Mouse (Mus musculus) limb, embryonic 14.5 days (tissue): Measurements from ENCODE around the gene Gm20441. TPM values are rescaled to one million over a fixed set of nuclear protein-coding genes. Genes with fewer than 3 reads are reported as not detected.

Experiments
- ATAC-seq: fragments of 200-750 bp; cut with Nextera tagmentation; 2 replicates; pipeline ENCODE4 v1.8.0; 2017; ENCODE audit warnings: low read depth, moderate number of reproducible peaks, moderate TSS enrichment; ENCODE audit not compliant: low FRiP score
- DNase-seq: peaks from one replicate; pipeline ENCODE4 v3.0.0-alpha.2; 2015; ENCODE audit warnings: low spot score
- H3K27ac ChIP-seq: fragments of 300-500 bp; sonication (generic); replicated peaks from 2 replicates; pipeline ENCODE4 v1.5.1; 2014; ENCODE audit warnings: low read depth, mild to moderate bottlenecking, low read length, moderate library complexity, mixed read lengths
- H3K27me3 ChIP-seq: fragments of 300-500 bp; sonication (generic); 2 replicates; pipeline ENCODE4 v1.6.1; 2014; ENCODE audit warnings: low read length, mixed read lengths; ENCODE audit not compliant: control insufficient read depth, insufficient read depth
- H3K36me3 ChIP-seq: fragments of 300-500 bp; sonication (generic); 2 replicates; pipeline ENCODE4 v1.6.1; 2014; ENCODE audit warnings: mild to moderate bottlenecking, low read length, moderate library complexity, mixed read lengths; ENCODE audit not compliant: control insufficient read depth, insufficient read depth
- H3K4me1 ChIP-seq: fragments of 300-500 bp; sonication (generic); 2 replicates; pipeline ENCODE4 v1.6.1; 2014; ENCODE audit warnings: antibody characterized with exemption, low read length, mixed read lengths; ENCODE audit not compliant: control insufficient read depth, insufficient read depth
- H3K4me2 ChIP-seq: fragments of 300-500 bp; sonication (generic); replicated peaks from 2 replicates; pipeline ENCODE4 v1.6.1; 2014; ENCODE audit warnings: low read depth, mild to moderate bottlenecking, low read length, moderate library complexity; ENCODE audit not compliant: severe bottlenecking
- H3K4me3 ChIP-seq: fragments of 300-500 bp; sonication (generic); replicated peaks from 2 replicates; pipeline ENCODE4 v1.5.1; 2014; ENCODE audit warnings: low read length
- H3K9ac ChIP-seq: fragments of 300-500 bp; sonication (generic); 2 replicates; pipeline ENCODE4 v1.6.1; 2014; ENCODE audit warnings: mild to moderate bottlenecking, low read depth, low read length, moderate library complexity; ENCODE audit not compliant: severe bottlenecking
- H3K9me3 ChIP-seq: fragments of 300-500 bp; sonication (generic); 2 replicates; pipeline ENCODE4 v1.6.1; 2016; ENCODE audit warnings: low read length; ENCODE audit not compliant: control insufficient read depth
- POLR2A ChIP-seq: fragments of 200-500 bp; IDR thresholded peaks from 2 replicates; pipeline ENCODE4 v1.8.0; 2012; ENCODE audit warnings: inconsistent platforms, mild to moderate bottlenecking, moderate library complexity, borderline replicate concordance; ENCODE audit not compliant: insufficient read depth, insufficient read length; ENCODE audit errors: extremely low read depth
- WGBS: fragments of 180-500 bp; shearing (Covaris S2); extraction: QIAGEN DNeasy Blood & Tissue Kit; methylation state at CpG from one replicate; pipeline ENCODE4 v1.1.7; 2014; 5-methylcytosine and 5-hydroxymethylcytosine counted together
- polyA plus RNA-seq, 2 experiments: library from polyadenylated mRNA; depleted of rRNA in 1 of 2; stranded (reverse) in 1 of 2; unstranded in 1 of 2; fragments of >200 nt; fragmentation: Nextera tagmentation in 1 of 2; extraction: Ambion mirVana in 1 of 2; gene quantifications; 2 replicates each; pipeline versions ENCODE4 v1.2.1 to v1.2.3; 2012 to 2014

The Gm20441 gene
- polyA plus RNA-seq (2012; rRNA removed) (0.38 and 0.49 TPM in 2 replicates), polyA plus RNA-seq (2014; fragmentation: Nextera tagmentation; extraction: Ambion mirVana) (1.0 TPM in 1 of 2 replicates, not detected in the other)

- no peaks in the 10 kb centered on the region for H3K9me3 ChIP-seq
- WGBS, result 1% methylated on average over 27 of the region's 28 CpGs
- H3K4me2 ChIP-seq, result peak within 1 kb of the TSS; percentile 95
- peak within 1 kb of the TSS; percentile 56 for H3K4me3 ChIP-seq
- ATAC-seq (peak; percentile 92), DNase-seq (peak; percentile 75)
- no peak for TF ChIP-seq POLR2A
- H3K4me1 ChIP-seq, result peaks cover 9% of the 10 kb centered on the region; the same call in 1 of the 2 replicates
- peak within 1 kb of the TSS; percentile 59 for H3K27ac ChIP-seq
- H3K9ac ChIP-seq, result peak within 1 kb of the TSS; percentile 54
- H3K27me3 ChIP-seq, result no peaks in the 10 kb centered on the region
- no peaks in the 10 kb centered on the region for H3K36me3 ChIP-seq
Observed at GRCm38 (mm10) chr10:75780769-75781578, at the start of gene Gm20441, which contains the start of gene Gstt3. Gm20441 (minus strand) TSS chr10:75780954. Gstt3 (minus strand) TSS chr10:75781414.

GRCm38 (mm10) chr10:75830275-75830670 is 49.5 kb upstream of the Gm20441 start:
- Histone ChIP-seq H3K27ac (no peak overlapping the region), H3K9ac (no peak overlapping the region), H3K4me1 (peaks cover 8% of the 10 kb centered on the region), H3K4me2 (no peak overlapping the region), H3K36me3 (no peaks in the 10 kb centered on the region), H3K4me3 (no peak overlapping the region), H3K9me3 (no peaks in the 10 kb centered on the region), H3K27me3 (no peaks in the 10 kb centered on the region)
- no peak for DNase-seq
- ATAC-seq, result no peak
- TF ChIP-seq POLR2A, result no peak
- WGBS, result 79% methylated on average over 2 of the region's 2 CpGs

- Histone ChIP-seq H3K27me3 (no peaks in the 10 kb centered on the region), H3K4me2 (no peak overlapping the region), H3K9me3 (no peaks in the 10 kb centered on the region), H3K4me3 (no peak overlapping the region), H3K36me3 (no peaks in the 10 kb centered on the region), H3K27ac (no peak overlapping the region), H3K4me1 (peaks cover 4% of the 10 kb centered on the region; the same call in 1 of the 2 replicates), H3K9ac (no peak overlapping the region)
- ATAC-seq (no peak), DNase-seq (no peak)
- 71% methylated on average over 2 of the region's 2 CpGs for WGBS
- no peak for TF ChIP-seq POLR2A
Observed at GRCm38 (mm10) chr10:75829529-75830274, 48.9 kb upstream of the Gm20441 start.

GRCm38 (mm10) chr10:75828500-75828931 is 47.8 kb upstream of the Gm20441 start:
- no peak for DNase-seq
- H3K4me2 ChIP-seq, result no peak overlapping the region
- H3K9ac ChIP-seq, result no peak overlapping the region
- ATAC-seq, result no peak
- H3K9me3 ChIP-seq, result no peaks in the 10 kb centered on the region
- no peaks in the 10 kb centered on the region for H3K36me3 ChIP-seq
- no peaks in the 10 kb centered on the region for H3K27me3 ChIP-seq
- H3K4me3 ChIP-seq, result no peak overlapping the region
- H3K4me1 ChIP-seq, result peaks cover 4% of the 10 kb centered on the region; the same call in 1 of the 2 replicates
- TF ChIP-seq POLR2A, result no peak
- H3K27ac ChIP-seq, result no peak overlapping the region

GRCm38 (mm10) chr10:75827668-75828360 is 47.1 kb upstream of the Gm20441 start:
- ATAC-seq, result no peak
- no peak overlapping the region for H3K4me2 ChIP-seq
- H3K4me3 ChIP-seq, result no peak overlapping the region
- H3K36me3 ChIP-seq, result no peaks in the 10 kb centered on the region
- peaks cover 4% of the 10 kb centered on the region; the same call in 1 of the 2 replicates for H3K4me1 ChIP-seq
- no peak for TF ChIP-seq POLR2A
- WGBS, result 97% methylated on average over 4 of the region's 4 CpGs
- H3K9me3 ChIP-seq, result no peaks in the 10 kb centered on the region
- no peak overlapping the region for H3K27ac ChIP-seq
- no peak overlapping the region for H3K9ac ChIP-seq
- no peaks in the 10 kb centered on the region for H3K27me3 ChIP-seq
- DNase-seq, result peak; percentile 49
